Mouse (Mus musculus) lung, postnatal 0 days (tissue): ENCODE data around the gene Nubpl. TPM values are rescaled to one million over a fixed set of nuclear protein-coding genes. Genes with fewer than 3 reads are reported as not detected.
"Not testable (repeated sequence)": the region's sequence is repeated elsewhere in the genome, so short reads cannot be mapped to it uniquely, and the experiment has no call there.

ENCODE experiments used
- ATAC-seq: fragments of 200-750 bp; cut with Nextera tagmentation; 2 replicates; pipeline ENCODE4 v1.8.0; 2017; ENCODE audit warnings: moderate library complexity
- DNase-seq: peaks from one replicate; pipeline ENCODE4 v3.0.0-alpha.2; 2016; ENCODE audit warnings: low spot score
- H3K27ac ChIP-seq: fragments of 300-500 bp; sonication (generic); 2 replicates; pipeline ENCODE4 v1.5.1; 2014; ENCODE audit warnings: antibody characterized with exemption, mild to moderate bottlenecking, low read length, mixed read lengths
- H3K27me3 ChIP-seq: fragments of 300-500 bp; sonication (generic); replicated peaks from 2 replicates; pipeline ENCODE4 v1.6.1; 2014; ENCODE audit warnings: low read length, mixed read lengths; ENCODE audit not compliant: insufficient read depth
- H3K36me3 ChIP-seq: fragments of 300-500 bp; sonication (generic); 2 replicates; pipeline ENCODE4 v1.6.1; 2014; ENCODE audit warnings: low read length, mixed read lengths; ENCODE audit not compliant: insufficient read depth
- H3K4me1 ChIP-seq: fragments of 300-500 bp; sonication (generic); 2 replicates; pipeline ENCODE4 v1.6.1; 2014; ENCODE audit warnings: antibody characterized with exemption, low read depth, low read length, mixed read lengths; ENCODE audit not compliant: insufficient read depth
- H3K4me2 ChIP-seq: fragments of 300-500 bp; sonication (generic); replicated peaks from 2 replicates; pipeline ENCODE4 v1.6.1; 2014; ENCODE audit warnings: low read depth, mild to moderate bottlenecking, low read length, moderate library complexity, mixed read lengths
- H3K4me3 ChIP-seq: fragments of 300-500 bp; sonication (generic); 2 replicates; pipeline ENCODE4 v1.5.1; 2014; ENCODE audit warnings: low read depth, low read length
- H3K9ac ChIP-seq: fragments of 300-500 bp; sonication (generic); replicated peaks from 2 replicates; pipeline ENCODE4 v1.6.1; 2014; ENCODE audit warnings: low read depth, mild to moderate bottlenecking
- H3K9me3 ChIP-seq: fragments of 300-500 bp; sonication (generic); 2 replicates; pipeline ENCODE4 v1.6.1; 2016; ENCODE audit warnings: low read length, mixed read lengths
- CTCF ChIP-seq: IDR thresholded peaks from 2 replicates; pipeline ENCODE4 v1.5.1; 2016; ENCODE audit warnings: antibody characterized with exemption, mild to moderate bottlenecking
- EP300 ChIP-seq: IDR thresholded peaks from 2 replicates; pipeline ENCODE4 v1.6.1; 2016; ENCODE audit warnings: antibody characterized with exemption, mild to moderate bottlenecking, control low read depth
- WGBS: fragments of 180-500 bp; shearing (Covaris S2); extraction: QIAGEN DNeasy Blood & Tissue Kit; methylation state at CpG from one replicate; pipeline ENCODE4 v1.1.7; 2014; 5-methylcytosine and 5-hydroxymethylcytosine counted together
- polyA plus RNA-seq: library from polyadenylated mRNA; unstranded; fragments of >200 nt; fragmentation: Nextera tagmentation; extraction: Ambion mirVana; gene quantifications from 2 replicates; pipeline ENCODE4 v1.2.1, GENCODE M21; 2015

Nubpl gene
- 6.8 and 8.6 TPM in 2 replicates for polyA plus RNA-seq

DNA sequence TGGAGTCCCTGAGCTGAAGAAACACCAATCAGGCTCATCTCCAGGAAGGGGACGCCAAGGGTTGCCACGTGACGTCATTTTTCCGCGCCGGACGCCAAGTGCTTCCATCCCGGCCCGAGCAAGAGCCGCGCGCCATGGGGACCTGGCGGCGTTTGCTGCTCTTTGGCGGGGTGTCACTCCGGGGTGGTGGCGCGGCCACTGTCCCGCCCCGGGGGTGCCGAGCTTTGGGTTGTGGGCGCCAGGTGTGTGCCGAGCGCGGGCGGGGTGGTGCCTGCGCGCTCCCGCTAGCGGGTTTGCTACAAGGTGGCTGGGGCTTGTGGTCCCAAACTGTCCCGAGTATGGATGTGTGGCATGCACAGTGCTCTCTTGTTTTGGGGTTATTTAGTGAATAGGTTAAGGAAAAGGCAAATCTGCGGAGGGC lies at the start of gene Nubpl:
TSS of gene Nubpl (plus strand) at position 88 of the 421 bp plus-strand sequence.
- Histone ChIP-seq H3K9me3 (no peaks in the 10 kb centered on the region), H3K4me1 (no peaks in the 10 kb centered on the region), H3K4me2 (peak within 1 kb of the TSS; percentile 45), H3K27ac (no peak within 1 kb of the TSS), H3K4me3 (peak within 1 kb of the TSS; percentile 75), H3K9ac (peak within 1 kb of the TSS; percentile 74), H3K27me3 (no peaks in the 10 kb centered on the region), H3K36me3 (no peaks in the 10 kb centered on the region)
- DNase-seq = peak; percentile 94
- no peak for TF ChIP-seq EP300
- no peak for TF ChIP-seq CTCF
- WGBS = under 1% methylated on average over 32 of the region's 32 CpGs
- ATAC-seq = peak; percentile 98

DNA sequence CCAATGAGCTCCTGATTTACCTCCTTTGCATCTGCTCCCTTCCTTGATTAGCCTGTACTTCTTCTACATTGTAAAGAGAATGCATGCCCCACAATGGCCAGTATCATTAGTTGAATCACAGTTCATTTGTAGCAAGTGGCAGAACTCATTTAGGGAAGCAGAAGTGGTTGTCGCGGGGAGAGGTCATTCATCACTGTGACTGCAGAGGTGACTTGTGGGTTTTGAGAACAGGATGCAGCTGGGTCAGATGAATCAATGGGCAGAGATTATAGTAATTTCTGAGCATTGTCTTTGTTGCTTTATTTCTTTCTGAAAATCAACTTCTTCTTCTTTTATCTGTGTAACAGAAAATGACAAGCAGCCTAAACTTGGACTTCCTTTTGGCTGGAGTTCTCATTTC lies 48.2 kb upstream of the Nubpl start:
- Histone ChIP-seq H3K4me2 (no peak overlapping the region), H3K27ac (no peak overlapping the region), H3K4me3 (no peak overlapping the region), H3K9ac (no peak overlapping the region), H3K27me3 (no peaks in the 10 kb centered on the region), H3K36me3 (no peaks in the 10 kb centered on the region), H3K9me3 (no peaks in the 10 kb centered on the region), H3K4me1 (no peaks in the 10 kb centered on the region)
- ATAC-seq = peak; percentile 40; the same call in 1 of the 2 replicates
- DNase-seq = peak; percentile 36
- no peak for TF ChIP-seq EP300
- TF ChIP-seq CTCF = no peak
- WGBS = 27% methylated on average over 2 of the region's 2 CpGs

DNA sequence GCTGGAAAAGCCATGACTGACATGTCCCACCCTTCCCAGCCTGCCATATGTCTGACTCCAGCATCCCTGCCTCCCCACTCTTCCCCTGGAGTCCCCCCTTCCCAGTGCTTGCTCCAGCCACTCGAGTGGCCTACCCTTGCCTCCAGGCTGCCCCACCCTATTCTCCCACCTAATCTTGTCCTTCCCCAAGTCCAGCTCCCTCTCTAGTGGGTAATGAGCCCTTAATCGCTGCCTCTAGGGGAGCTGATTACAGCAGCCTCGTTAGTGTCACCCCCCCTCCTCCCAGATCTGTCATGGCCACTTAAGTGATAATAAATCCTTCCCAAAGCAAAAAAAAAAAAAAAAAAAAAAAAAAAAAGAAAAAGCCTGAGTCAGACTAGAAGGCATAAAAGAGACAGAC lies 18.2 kb upstream of the Nubpl start:
- H3K9ac ChIP-seq, ATAC-seq, H3K4me3 ChIP-seq, H3K4me2 ChIP-seq, H3K27ac ChIP-seq, DNase-seq, H3K27me3 ChIP-seq, H3K9me3 ChIP-seq, H3K4me1 ChIP-seq, H3K36me3 ChIP-seq: not testable (repeated sequence)
- no CpG with 5 or more reads among the region's 3 CpGs for WGBS

DNA sequence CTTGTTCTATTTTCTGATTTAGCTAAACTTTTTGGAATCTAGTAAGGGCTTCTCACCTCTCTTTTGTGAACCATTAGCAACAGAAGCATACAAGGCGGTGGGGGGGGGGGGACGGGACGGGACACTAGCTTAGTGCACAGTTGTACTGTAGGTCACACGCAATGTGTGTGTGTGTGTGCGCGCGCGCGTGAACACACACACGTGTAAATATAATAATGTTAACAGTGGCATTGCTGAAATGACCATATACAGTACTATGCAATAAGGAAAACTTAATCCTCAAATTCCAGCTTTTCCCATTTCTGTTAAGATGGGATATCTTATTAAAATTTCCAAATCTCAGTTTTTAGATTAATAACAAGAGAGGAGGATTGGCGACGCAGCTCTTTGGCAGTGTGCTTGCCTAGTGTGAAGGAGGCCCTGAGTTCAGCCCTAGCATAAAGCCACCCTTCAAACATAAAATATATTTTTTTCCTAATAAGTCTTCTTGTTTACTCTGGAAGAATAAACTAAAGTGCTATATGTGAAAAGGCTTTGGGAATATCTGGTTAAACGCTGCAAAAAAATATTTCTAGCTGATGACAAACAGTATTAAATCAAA lies 388 bp upstream of the Nubpl start:
- Histone ChIP-seq H3K4me3 (peak overlapping the region; percentile 75), H3K27me3 (no peaks in the 10 kb centered on the region), H3K4me1 (no peaks in the 10 kb centered on the region), H3K9me3 (no peaks in the 10 kb centered on the region), H3K27ac (no peak overlapping the region), H3K4me2 (peak overlapping the region; percentile 45; the same call in 1 of the 2 replicates), H3K36me3 (no peaks in the 10 kb centered on the region), H3K9ac (0 out of 2 replicates have a peak overlapping the region, but pooled peaks have one; percentile 74)
- no peak for DNase-seq
- 70% methylated on average over 13 of the region's 13 CpGs for WGBS
- ATAC-seq = peak; percentile 49
- TF ChIP-seq CTCF (no peak), EP300 (no peak)

DNA sequence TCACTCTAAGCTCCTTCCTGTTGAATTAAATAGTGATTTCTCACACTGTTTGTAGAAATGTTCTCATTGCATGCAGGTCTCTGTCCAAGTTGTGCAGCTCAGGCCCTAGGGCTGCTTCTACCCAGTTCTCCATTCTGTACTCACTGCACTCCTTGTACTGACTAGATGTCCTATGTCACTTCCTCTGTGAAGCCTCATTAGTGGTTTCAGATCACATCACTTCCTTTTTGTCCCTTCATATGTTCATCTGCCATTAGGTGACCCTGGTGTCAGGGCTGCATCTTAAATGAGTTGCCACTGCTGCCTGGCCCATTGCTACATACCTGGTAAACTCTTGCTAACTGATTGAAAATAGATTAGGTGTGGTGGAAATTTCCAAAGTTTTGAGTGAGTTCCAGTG lies 22.7 kb downstream of the Nubpl start:
- Histone ChIP-seq H3K4me3 (no peak overlapping the region), H3K4me2 (no peak overlapping the region), H3K27ac (no peak overlapping the region), H3K9ac (no peak overlapping the region), H3K4me1 (peaks cover 3% of the 10 kb centered on the region; the same call in 1 of the 2 replicates), H3K9me3 (no peaks in the 10 kb centered on the region), H3K36me3 (no peaks in the 10 kb centered on the region; the same call in 1 of the 2 replicates), H3K27me3 (no peaks in the 10 kb centered on the region)
- TF ChIP-seq CTCF (no peak), EP300 (no peak)
- ATAC-seq (no peak), DNase-seq (no peak)

DNA sequence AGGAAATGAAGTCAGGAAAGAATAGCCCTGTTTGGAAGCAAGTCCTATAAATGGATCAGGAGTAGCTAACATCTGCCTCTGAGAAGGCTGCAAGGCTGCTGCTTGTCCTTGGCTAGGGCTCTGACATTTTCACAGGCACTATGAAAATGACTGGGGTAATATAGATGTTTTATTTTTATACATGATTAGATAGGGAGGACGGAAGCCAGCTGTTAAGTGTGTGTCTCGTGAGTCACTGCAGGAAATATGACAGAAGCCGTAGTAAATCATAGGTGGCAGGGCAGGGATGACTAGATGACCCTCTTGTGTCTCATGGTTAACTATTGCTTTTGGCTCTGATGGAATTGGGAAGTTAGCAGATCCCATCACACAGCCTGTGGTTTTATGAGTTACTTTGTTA lies 28.9 kb downstream of the Nubpl start:
- peak; percentile 91 for ATAC-seq
- Histone ChIP-seq H3K27ac (no peak overlapping the region), H3K4me3 (no peak overlapping the region), H3K9me3 (no peaks in the 10 kb centered on the region), H3K36me3 (no peaks in the 10 kb centered on the region), H3K9ac (no peak overlapping the region), H3K4me1 (no peaks in the 10 kb centered on the region), H3K4me2 (no peak overlapping the region), H3K27me3 (no peaks in the 10 kb centered on the region)
- DNase-seq = peak; percentile 85
- WGBS = 33% methylated on average over 3 of the region's 3 CpGs
- TF ChIP-seq EP300 (0 out of 2 replicates have a peak, but pooled peaks have one; percentile 14), CTCF (no peak)
